Comparison of ENCODE assay signal across 22 mouse cellular contexts in the genomic region with DNA sequence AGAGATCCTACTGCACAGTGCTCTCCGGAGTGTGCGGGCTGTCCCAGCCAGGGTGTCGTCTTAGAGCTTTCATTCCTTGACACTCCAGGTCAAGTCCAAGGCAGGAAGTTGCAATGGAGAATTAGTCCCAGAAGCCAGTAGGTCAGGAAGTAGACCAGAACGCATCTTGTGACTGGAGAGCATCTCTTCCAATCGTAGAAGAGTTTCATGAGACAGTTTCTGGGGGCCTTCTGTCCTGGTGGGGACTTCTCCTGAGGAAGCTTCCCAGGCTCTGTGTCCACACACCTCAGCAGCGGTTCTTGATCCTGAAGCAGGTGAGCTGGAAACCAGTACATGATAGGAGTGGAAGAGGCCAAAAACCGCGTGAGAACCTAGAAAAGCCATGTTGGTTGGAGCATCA.
"Had no signal": no experiment of that assay in that cellular context is flagged by ENCODE, and none has a peak within 500 bp of the region (broad histone marks: within the 10 kb centered on the region; RNA-seq: fewer than 3 reads in every experiment).

No protein-coding gene starts in this region.

- H3K27ac ChIP-seq: heart, embryonic 10.5 days; hindbrain, embryonic 13.5 days; hindbrain, embryonic 15.5 days; hindbrain, postnatal 0 days; kidney, embryonic 15.5 days; kidney, postnatal 0 days; limb, embryonic 12.5 days; liver, embryonic 13.5 days had no signal

- H3K27me3 ChIP-seq: heart, embryonic 12.5 days; hindbrain, embryonic 13.5 days; hindbrain, embryonic 15.5 days; kidney, embryonic 15.5 days; limb, embryonic 12.5 days; liver, embryonic 13.5 days had no signal

- H3K9me3 ChIP-seq: heart, embryonic 10.5 days; heart, embryonic 12.5 days; hindbrain, embryonic 13.5 days; hindbrain, embryonic 15.5 days; kidney, embryonic 15.5 days; limb, embryonic 12.5 days; liver, embryonic 13.5 days had no signal

- H3K4me3 ChIP-seq: heart, embryonic 10.5 days; heart, embryonic 12.5 days; hindbrain, embryonic 13.5 days; hindbrain, embryonic 15.5 days; kidney, embryonic 15.5 days; limb, embryonic 12.5 days; liver, embryonic 13.5 days had no signal

- H3K9ac ChIP-seq: heart, embryonic 12.5 days; hindbrain, embryonic 13.5 days; hindbrain, embryonic 15.5 days; kidney, embryonic 15.5 days; limb, embryonic 12.5 days; liver, embryonic 13.5 days had no signal

- DNase-seq: gastrocnemius, postnatal 14 days; gastrocnemius, postnatal 36 days; heart, adult 18-20 months; heart, postnatal 10 days; kidney, adult 11 months; kidney, adult 2 months; kidney, adult 9 months; kidney, postnatal 14 days; kidney, postnatal 36 days; layer of hippocampus, adult 9-11 months; layer of hippocampus, postnatal 36 days; left cerebral cortex, postnatal 4 days; liver; liver, embryonic 13.5 days had no signal
